Mouse (Mus musculus) cortical plate, adult 2 months (tissue): ENCODE measurements around the gene Topbp1. TPM values are rescaled to one million over a fixed set of nuclear protein-coding genes. Genes with fewer than 3 reads are reported as not detected.
"Not testable (repeated sequence)": the region's sequence is repeated elsewhere in the genome, so short reads cannot be mapped to it uniquely, and the experiment has no call there.

Experiments
- H3K27ac ChIP-seq: fragments of 200-500 bp; 2 replicates; pipeline ENCODE4 v1.5.1; 2012; ENCODE audit warnings: low read length, control low read depth, inconsistent platforms; ENCODE audit not compliant: insufficient read depth
- H3K4me1 ChIP-seq: fragments of 200-500 bp; 2 replicates; pipeline ENCODE4 v1.6.1; 2011; ENCODE audit warnings: low read length; ENCODE audit not compliant: control insufficient read depth, insufficient read depth
- H3K4me3 ChIP-seq: fragments of 200-500 bp; 2 replicates; pipeline ENCODE4 v1.5.1; 2011; ENCODE audit warnings: mild to moderate bottlenecking, low read length, control low read depth; ENCODE audit not compliant: insufficient read depth
- CTCF ChIP-seq: fragments of 200-500 bp; IDR thresholded peaks from 2 replicates; pipeline ENCODE4 v1.5.1; 2011; ENCODE audit warnings: mild to moderate bottlenecking, control low read depth, low read length; ENCODE audit not compliant: insufficient read depth; ENCODE audit errors: extremely low read depth
- POLR2A ChIP-seq: fragments of 200-500 bp; IDR thresholded peaks from 2 replicates; pipeline ENCODE4 v1.6.1; 2011; ENCODE audit warnings: mild to moderate bottlenecking, low read length, control low read depth; ENCODE audit not compliant: insufficient read depth; ENCODE audit errors: extremely low read depth
- polyA plus RNA-seq: library from polyadenylated mRNA; depleted of rRNA; stranded (reverse); fragments of >200 nt; gene quantifications from 2 replicates; pipeline ENCODE4 v1.2.3, GENCODE M21; 2012

Topbp1 gene
- polyA plus RNA-seq, 1 experiment, result 12.2 TPM

- Histone ChIP-seq H3K27ac (no peak overlapping the region; the same call in 1 of the 2 replicates), H3K4me3 (no peak overlapping the region), H3K4me1 (peaks cover 8% of the 10 kb centered on the region)
- no peak for TF ChIP-seq POLR2A
- TF ChIP-seq CTCF, result no peak
Observed at GRCm38 (mm10) chr9:103336912-103337311, 31.9 kb downstream of the Topbp1 start.

- Histone ChIP-seq H3K4me3 (no peak overlapping the region), H3K4me1 (no peaks in the 10 kb centered on the region), H3K27ac (no peak overlapping the region)
- TF ChIP-seq POLR2A (no peak), CTCF (no peak)
Observed at GRCm38 (mm10) chr9:103347045-103347444, 42.0 kb downstream of the Topbp1 start.

GRCm38 (mm10) chr9:103347996-103348490 lies 43.0 kb downstream of the Topbp1 start:
- Histone ChIP-seq H3K4me1 (no peaks in the 10 kb centered on the region), H3K27ac (no peak overlapping the region), H3K4me3 (no peak overlapping the region)
- TF ChIP-seq POLR2A, result no peak
- no peak for TF ChIP-seq CTCF

GRCm38 (mm10) chr9:103348791-103349190 lies 43.8 kb downstream of the Topbp1 start:
- TF ChIP-seq CTCF, result no peak
- no peak for TF ChIP-seq POLR2A
- Histone ChIP-seq H3K27ac (no peak overlapping the region), H3K4me3 (no peak overlapping the region), H3K4me1 (no peaks in the 10 kb centered on the region)

GRCm38 (mm10) chr9:103353500-103354260 lies 48.7 kb downstream of the Topbp1 start:
- not testable (repeated sequence) for H3K27ac ChIP-seq, H3K4me1 ChIP-seq, H3K4me3 ChIP-seq

GRCm38 (mm10) chr9:103357893-103358292 lies 52.9 kb downstream of the Topbp1 start:
- Histone ChIP-seq H3K4me1 (peaks cover 3% of the 10 kb centered on the region), H3K4me3 (no peak overlapping the region), H3K27ac (no peak overlapping the region)
- no peak for TF ChIP-seq POLR2A
- no peak for TF ChIP-seq CTCF

GRCm38 (mm10) chr9:103358545-103358944 lies 53.5 kb downstream of the Topbp1 start:
- Histone ChIP-seq H3K4me1 (peaks cover 6% of the 10 kb centered on the region), H3K27ac (no peak overlapping the region), H3K4me3 (no peak overlapping the region)
- TF ChIP-seq POLR2A, result no peak
- TF ChIP-seq CTCF, result no peak

GRCm38 (mm10) chr9:103360642-103361041 lies 55.6 kb downstream of the Topbp1 start:
- Histone ChIP-seq H3K27ac (no peak overlapping the region), H3K4me1 (peaks cover 6% of the 10 kb centered on the region), H3K4me3 (no peak overlapping the region)
- TF ChIP-seq POLR2A, result no peak
- no peak for TF ChIP-seq CTCF

GRCm38 (mm10) chr9:103363088-103363487 lies 58.1 kb downstream of the Topbp1 start:
- peaks cover 7% of the 10 kb centered on the region for H3K4me1 ChIP-seq
- no peak overlapping the region for H3K27ac ChIP-seq
- H3K4me3 ChIP-seq, result no peak overlapping the region
- no peak for TF ChIP-seq POLR2A
- TF ChIP-seq CTCF, result no peak

- peak overlapping the region; percentile 97 for H3K4me3 ChIP-seq
- H3K4me1 ChIP-seq, result peaks cover 4% of the 10 kb centered on the region
- TF ChIP-seq POLR2A (no peak), CTCF (no peak)
- no peak overlapping the region for H3K27ac ChIP-seq
Observed at GRCm38 (mm10) chr9:103363730-103364417, 58.9 kb downstream of the Topbp1 start.

GRCm38 (mm10) chr9:103364601-103365289 lies 59.7 kb downstream of the Topbp1 start:
- H3K4me1 ChIP-seq, result peaks cover 4% of the 10 kb centered on the region
- H3K27ac ChIP-seq, result peak overlapping the region; percentile 99
- TF ChIP-seq CTCF, result no peak
- no peak for TF ChIP-seq POLR2A
- H3K4me3 ChIP-seq, result peak overlapping the region; percentile 97
